In genomic region chr1:146426848-146427247, GRCm38 (mm10) we compare ENCODE assay signal across 5 mouse cellular contexts.
DNase-seq lines count a peak whose midpoint lies in the region; ATAC-seq and TF ChIP-seq lines count a peak whose summit lies in the region.
"Not testable (repeated sequence)": the region's sequence is repeated elsewhere in the genome, so short reads cannot be mapped to it uniquely, and the experiment has no call there.

No protein-coding gene starts in this region.

- H3K79me2 ChIP-seq in MEL (ENCODE audit: control insufficient read depth, insufficient read depth, low read length, poor library complexity) = not testable (repeated sequence)

- H3K4me1 ChIP-seq in MEL (ENCODE audit: control insufficient read depth in 1 of 2, insufficient read depth in 2 of 2, low read length in 2 of 2); intestine, embryonic 16.5 days (ENCODE audit: control insufficient read depth, insufficient read depth, low read length): not testable (repeated sequence)

- WGBS in intestine, embryonic 16.5 days = 69% methylated on average over 2 of the region's 2 CpGs

- not testable (repeated sequence) for H3K9me3 ChIP-seq in MEL (replicated peaks; ENCODE audit: insufficient read depth, low read length); intestine, embryonic 16.5 days (ENCODE audit: control insufficient read depth, low read length)

- not testable (repeated sequence) for H3K4me2 ChIP-seq in intestine, embryonic 16.5 days (ENCODE audit: low read depth, low read length)

- peak; percentile 81 for ATAC-seq in intestine, embryonic 16.5 days

- not testable (repeated sequence) for H3K4me3 ChIP-seq in MEL (ENCODE audit: control insufficient read depth in 1 of 2, insufficient read depth in 1 of 2, low read depth in 2 of 2, low read length in 2 of 2); intestine, embryonic 16.5 days (ENCODE audit: low read length)

- TF ChIP-seq EP300 in MEL (IDR thresholded peaks at IDR 0.05; ENCODE audit: low read depth in 1 of 2, low read length in 2 of 2) = not testable (repeated sequence)

- H3K9ac ChIP-seq in MEL (ENCODE audit: control insufficient read depth, low read depth, low read length, poor library complexity, severe bottlenecking); intestine, embryonic 16.5 days (ENCODE audit: low read depth, low read length): not testable (repeated sequence)

- DNase-seq in ES-CJ7 (ENCODE audit: low read depth, low spot score) (peak; percentile 96), MEL (ENCODE audit: low read depth, low spot score) (peak; percentile 19), WW6 (ENCODE audit: low read depth, low spot score) (peak; percentile 33)
- peak; percentile 70 for DNase-seq in heart, adult 11 months

- not testable (repeated sequence) for H3K27me3 ChIP-seq in MEL (ENCODE audit: control insufficient read depth in 1 of 2, insufficient read depth in 2 of 2, low read length in 2 of 2); intestine, embryonic 16.5 days (replicated peaks; ENCODE audit: control insufficient read depth, insufficient read depth, low read length)

- TF ChIP-seq RAD21 in MEL (IDR thresholded peaks at IDR 0.05; ENCODE audit: low read depth, low read length) = not testable (repeated sequence)

- TF ChIP-seq POLR2A in MEL (IDR thresholded peaks at IDR 0.05; ENCODE audit: control insufficient read depth in 1 of 2, insufficient read depth in 1 of 2, low read depth in 1 of 2, low read length in 2 of 2, poor library complexity in 1 of 2) = not testable (repeated sequence)

- not testable (repeated sequence) for TF ChIP-seq CTCF in MEL (IDR thresholded peaks at IDR 0.05 in 2 of 3, conservative IDR thresholded peaks at IDR 0.05 in 1 of 3; ENCODE audit: control insufficient read depth in 1 of 3, insufficient read depth in 1 of 3, low read depth in 2 of 3, low read length in 3 of 3, poor library complexity in 1 of 3, severe bottlenecking in 1 of 3)

- H3K36me3 ChIP-seq in MEL (ENCODE audit: control insufficient read depth in 1 of 2, insufficient read depth in 2 of 2, low read length in 2 of 2); intestine, embryonic 16.5 days (ENCODE audit: control insufficient read depth, insufficient read depth, low read length): not testable (repeated sequence)

- H3K27ac ChIP-seq in MEL (ENCODE audit: control insufficient read depth, low read depth, low read length); intestine, embryonic 16.5 days (ENCODE audit: low read length): not testable (repeated sequence)

TF ChIP-seq in MEL, 35 proteins besides CTCF, POLR2A, EP300 and RAD21:
- TF ChIP-seq GATA1 (IDR thresholded peaks at IDR 0.05; ENCODE audit: low read depth, low read length) = 0 out of 2 replicates have a peak, but pooled peaks have one; percentile 4

Comparison
In these comparisons a context has a peak if more than half of its experiments do, and no peak if none do; other contexts are left out.
1. DNase-seq: peak in every context shown above with its lines; median percentile 96 in ES-CJ7; 70 in heart, adult 11 months; 33 in WW6; 19 in MEL.